Mouse (Mus musculus): ENCODE results near the gene D430041D05Rik.

D430041D05Rik gene

GRCm38 (mm10) chr2:104407913-104408312, 2.9 kb downstream of the D430041D05Rik start:
- DNase-seq (ENCODE audit: low spot score): no peak

GRCm38 (mm10) chr2:104404036-104404435, 6.8 kb downstream of the D430041D05Rik start:
- DNase-seq (ENCODE audit: low spot score): no peak

GRCm38 (mm10) chr2:104398651-104399290, 12.0 kb downstream of the D430041D05Rik start:
- DNase-seq (ENCODE audit: low spot score): no peak

- no peak for DNase-seq (ENCODE audit: low spot score)
Measured at GRCm38 (mm10) chr2:104395961-104396360, 14.9 kb downstream of the D430041D05Rik start.

- no peak for DNase-seq (ENCODE audit: low spot score)
Measured at GRCm38 (mm10) chr2:104394769-104395168, 16.0 kb downstream of the D430041D05Rik start.

- no peak for DNase-seq (ENCODE audit: low spot score)
Measured at GRCm38 (mm10) chr2:104392700-104393312, 18.0 kb downstream of the D430041D05Rik start.

- no peak for DNase-seq (ENCODE audit: low spot score)
Measured at GRCm38 (mm10) chr2:104389231-104389630, 21.6 kb downstream of the D430041D05Rik start.

- DNase-seq (ENCODE audit: low spot score): peak; percentile 68
Measured at GRCm38 (mm10) chr2:104385941-104386340, 24.9 kb downstream of the D430041D05Rik start.

- no peak for DNase-seq (ENCODE audit: low spot score)
Measured at GRCm38 (mm10) chr2:104383589-104383988, 27.2 kb downstream of the D430041D05Rik start.

- DNase-seq (ENCODE audit: low spot score): no peak
Measured at GRCm38 (mm10) chr2:104382813-104383212, 28.0 kb downstream of the D430041D05Rik start.

- no peak for DNase-seq (ENCODE audit: low spot score)
Measured at GRCm38 (mm10) chr2:104379304-104379703, 31.5 kb downstream of the D430041D05Rik start.

GRCm38 (mm10) chr2:104378791-104379190, 32.0 kb downstream of the D430041D05Rik start:
- no peak for DNase-seq (ENCODE audit: low spot score)

GRCm38 (mm10) chr2:104377990-104378389, 32.8 kb downstream of the D430041D05Rik start:
- DNase-seq (ENCODE audit: low spot score): no peak

GRCm38 (mm10) chr2:104372156-104372555, 38.7 kb downstream of the D430041D05Rik start:
- DNase-seq (ENCODE audit: low spot score): no peak

- DNase-seq (ENCODE audit: low spot score): no peak
Measured at GRCm38 (mm10) chr2:104371606-104372130, 39.1 kb downstream of the D430041D05Rik start.

GRCm38 (mm10) chr2:104367836-104368298, 42.9 kb downstream of the D430041D05Rik start:
- no peak for DNase-seq (ENCODE audit: low spot score)

- no peak for DNase-seq (ENCODE audit: low spot score)
Measured at GRCm38 (mm10) chr2:104367291-104367690, 43.5 kb downstream of the D430041D05Rik start.

- no peak for DNase-seq (ENCODE audit: low spot score)
Measured at GRCm38 (mm10) chr2:104359305-104359704, 51.5 kb downstream of the D430041D05Rik start.

- DNase-seq (ENCODE audit: low spot score): no peak
Measured at GRCm38 (mm10) chr2:104358881-104359280, 51.9 kb downstream of the D430041D05Rik start.

- DNase-seq (ENCODE audit: low spot score): no peak
Measured at GRCm38 (mm10) chr2:104356531-104356930, 54.3 kb downstream of the D430041D05Rik start.

GRCm38 (mm10) chr2:104354117-104354516, 56.7 kb downstream of the D430041D05Rik start:
- no peak for DNase-seq (ENCODE audit: low spot score)

- DNase-seq (ENCODE audit: low spot score): no peak
Measured at GRCm38 (mm10) chr2:104352204-104352493, 58.7 kb downstream of the D430041D05Rik start.

GRCm38 (mm10) chr2:104351415-104352203, 59.2 kb downstream of the D430041D05Rik start:
- no peak for DNase-seq (ENCODE audit: low spot score)

Data from T-cell, adult 2 months (primary cell).